Mouse (Mus musculus) layer of hippocampus, postnatal 14 days (tissue): ENCODE results near the gene Atp2a1. TPM values are rescaled to one million over a fixed set of nuclear protein-coding genes. Genes with fewer than 3 reads are reported as not detected.

Source experiments
- DNase-seq, 2 experiments: peaks; one replicate each; pipeline ENCODE4 v3.0.0; 2021 to 2022; ENCODE audit warnings: low spot score in 2 of 2, mixed read lengths in 1 of 2
- total RNA-seq, 2 experiments: library from RNA; stranded (reverse); gene quantifications; 2 replicates each; pipeline ENCODE4 v1.2.3; 2021

Atp2a1 gene
- total RNA-seq, 2 experiments from 2014 or later: 0.85 to 2.2 TPM

DNA sequence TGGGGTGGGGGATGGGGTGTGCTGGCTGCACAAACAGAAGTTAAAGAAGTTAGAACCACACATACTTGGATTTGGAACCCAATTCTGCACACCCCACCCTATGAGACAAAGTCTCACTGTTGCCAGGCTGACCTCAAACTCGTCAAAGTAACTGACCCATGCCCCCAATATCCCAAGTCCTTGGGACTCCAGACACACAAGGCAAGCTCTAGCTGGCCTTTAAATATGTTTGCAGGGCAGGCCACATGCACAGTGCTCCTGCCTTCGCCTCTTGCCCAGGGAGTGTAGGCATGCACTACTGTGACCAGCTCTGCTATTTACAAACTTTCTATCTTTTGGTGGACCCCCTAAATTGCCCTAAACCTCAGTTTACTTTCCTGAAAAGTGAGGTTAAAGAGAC is 7.7 kb downstream of the Atp2a1 start:
- no peak for DNase-seq

- DNase-seq: no peak
Measured at GRCm38 (mm10) chr7:126453861-126454260, 9.0 kb downstream of the Atp2a1 start.

DNA sequence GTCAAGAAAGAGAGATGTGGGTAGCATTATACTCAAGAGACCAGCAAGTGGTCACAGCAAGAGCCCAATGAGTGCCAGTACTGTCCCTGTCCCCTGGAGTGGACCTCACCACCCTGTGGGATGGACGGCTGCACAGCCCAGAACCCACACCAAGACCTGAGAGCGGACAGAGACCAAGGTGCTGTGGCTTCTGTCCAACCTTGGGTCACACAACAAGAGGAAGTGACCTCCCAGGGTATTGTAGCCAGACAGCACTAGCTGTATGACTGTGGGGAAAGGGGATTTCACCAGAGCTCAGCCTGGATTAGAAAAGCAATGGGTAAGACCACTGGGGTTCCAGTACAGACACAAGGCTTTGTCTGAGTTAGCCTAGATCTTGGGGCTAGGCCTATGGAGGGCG is 10.7 kb downstream of the Atp2a1 start:
- DNase-seq: no peak

GRCm38 (mm10) chr7:126450641-126451040 is 12.3 kb downstream of the Atp2a1 start:
- DNase-seq: no peak

- no peak for DNase-seq
Measured at GRCm38 (mm10) chr7:126449991-126450390, 12.9 kb downstream of the Atp2a1 start.

GRCm38 (mm10) chr7:126448481-126448880 is 14.4 kb downstream of the Atp2a1 start:
- no peak for DNase-seq

GRCm38 (mm10) chr7:126446217-126446616 is 16.7 kb downstream of the Atp2a1 start:
- no peak for DNase-seq

DNA sequence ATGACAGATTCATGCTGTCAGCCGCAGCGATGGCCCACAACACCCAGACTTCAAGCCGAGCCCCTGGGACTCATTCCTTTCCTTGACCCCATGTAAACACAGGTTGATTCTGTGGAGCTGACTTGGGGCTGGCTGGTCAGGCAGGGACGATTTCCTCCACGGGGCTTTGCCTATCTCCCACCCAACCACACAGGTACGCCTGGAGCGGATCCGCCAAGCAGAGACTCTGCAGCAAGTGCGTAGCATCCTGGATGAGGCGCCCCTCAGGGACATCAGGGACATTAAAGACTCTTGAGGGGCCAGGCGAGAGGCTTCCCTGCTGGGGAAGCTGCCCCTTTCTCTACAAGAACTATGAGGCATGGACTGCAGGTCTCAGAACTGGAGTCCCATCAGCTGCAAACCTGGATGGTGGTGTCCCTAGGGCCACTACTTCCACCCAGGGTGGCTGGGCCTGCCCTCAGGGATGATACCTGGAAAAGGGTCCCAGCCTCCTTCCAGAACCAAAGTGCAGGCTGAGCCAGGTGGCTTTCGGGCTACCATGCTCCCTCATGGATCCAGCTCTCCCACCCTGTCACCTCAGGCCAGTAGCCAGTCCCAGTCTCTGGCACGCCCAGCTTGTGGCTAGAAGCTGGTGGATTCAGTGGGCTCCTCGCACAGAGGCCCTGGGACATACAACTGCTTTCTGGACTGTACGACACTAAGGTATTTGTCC is 17.6 kb downstream of the Atp2a1 start:
- no peak for DNase-seq

- no peak for DNase-seq
Measured at GRCm38 (mm10) chr7:126444536-126444935, 18.4 kb downstream of the Atp2a1 start.

- no peak for DNase-seq
Measured at GRCm38 (mm10) chr7:126443997-126444396, 18.9 kb downstream of the Atp2a1 start.

DNA sequence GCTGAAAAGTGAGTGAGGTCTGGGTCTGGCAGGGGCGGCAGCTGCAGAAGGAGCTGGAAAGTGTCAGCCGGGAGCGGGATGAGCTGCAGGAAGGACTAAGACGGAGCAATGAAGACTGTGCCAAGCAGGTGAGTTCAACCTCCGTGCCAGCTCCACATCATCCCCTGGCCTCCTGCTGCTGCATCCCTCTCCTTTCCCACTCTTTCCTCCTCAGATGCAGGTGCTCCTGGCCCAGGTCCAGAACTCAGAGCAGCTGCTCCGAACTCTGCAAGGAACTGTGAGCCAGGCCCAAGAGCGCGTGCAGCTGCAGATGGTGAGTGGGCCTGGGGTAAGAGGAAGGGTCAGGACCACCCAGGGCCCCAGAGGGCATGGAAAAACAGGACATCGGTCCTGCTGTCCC is 22.8 kb downstream of the Atp2a1 start:
- DNase-seq: no peak

DNA sequence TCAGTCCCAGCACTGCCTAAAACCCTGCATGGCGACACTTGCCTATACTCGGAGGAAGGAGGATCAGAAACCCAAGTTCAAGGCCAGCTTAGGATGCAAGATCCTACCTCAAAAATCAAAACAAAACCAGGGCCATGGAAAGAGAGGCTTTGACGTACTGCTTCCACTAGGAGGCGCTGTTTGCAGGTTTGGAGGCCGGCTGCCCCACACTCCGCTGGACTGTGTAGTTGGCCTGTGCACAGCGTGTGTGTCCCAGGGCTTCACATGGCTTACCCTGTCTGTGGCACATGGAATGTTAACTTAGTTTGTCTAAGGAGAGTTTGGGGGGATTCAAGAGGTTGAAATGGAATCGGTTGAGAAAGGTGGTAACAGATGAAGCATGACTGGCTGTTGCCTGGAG is 26.1 kb downstream of the Atp2a1 start:
- DNase-seq: peak; percentile 18 to 21

- no peak for DNase-seq
Measured at GRCm38 (mm10) chr7:126435801-126436200, 27.1 kb downstream of the Atp2a1 start.

GRCm38 (mm10) chr7:126434726-126435125 is 28.2 kb downstream of the Atp2a1 start:
- DNase-seq: no peak

DNA sequence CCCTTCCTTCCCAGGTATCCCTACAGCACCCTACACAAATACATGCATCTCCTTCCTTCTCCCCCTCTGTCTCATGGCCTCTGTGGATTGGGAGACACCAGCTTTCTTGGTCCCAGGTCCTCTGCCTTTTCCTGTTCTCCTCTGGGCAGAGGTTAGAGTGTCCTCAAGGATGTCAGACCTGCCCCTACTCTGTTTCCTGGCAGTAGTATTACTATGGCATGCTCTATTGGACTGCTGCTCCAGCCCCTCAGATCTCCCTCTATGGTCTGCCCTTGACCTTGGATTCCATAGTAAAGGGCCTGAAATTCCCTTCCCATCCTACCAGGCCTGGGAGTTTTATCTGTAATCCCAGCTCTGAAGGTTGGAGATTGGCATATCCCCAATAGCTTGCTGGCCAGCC is 32.7 kb downstream of the Atp2a1 start:
- DNase-seq: no peak

- no peak for DNase-seq
Measured at GRCm38 (mm10) chr7:126429503-126429898, 33.4 kb downstream of the Atp2a1 start.

- peak; percentile 95 to 98 for DNase-seq
Measured at GRCm38 (mm10) chr7:126428631-126429502, 34.0 kb downstream of the Atp2a1 start, which contains the start of gene Rabep2. Gene Rabep2, plus strand, starts transcription at chr7:126428759.

DNA sequence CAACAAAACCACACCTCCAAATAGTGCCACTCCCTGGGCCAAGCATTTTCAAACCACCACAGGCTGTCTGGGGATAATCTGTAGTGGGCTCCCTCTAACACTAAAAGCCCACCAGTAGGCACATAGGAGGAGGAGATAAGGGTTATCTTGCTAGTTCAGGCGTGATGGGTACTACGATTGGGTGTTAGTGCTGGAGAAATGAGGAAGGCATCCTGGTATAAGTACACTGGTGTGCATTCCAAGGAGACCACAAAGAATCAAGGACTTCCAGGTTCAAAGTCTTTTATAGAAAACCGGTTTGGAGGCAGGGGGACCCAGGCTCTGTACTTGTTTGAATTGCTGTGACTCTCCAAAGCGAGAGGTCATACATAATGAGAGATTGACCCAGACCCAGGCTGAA is 34.8 kb downstream of the Atp2a1 start:
- no peak for DNase-seq

- DNase-seq: no peak
Measured at GRCm38 (mm10) chr7:126427323-126427860, 35.5 kb downstream of the Atp2a1 start.

DNA sequence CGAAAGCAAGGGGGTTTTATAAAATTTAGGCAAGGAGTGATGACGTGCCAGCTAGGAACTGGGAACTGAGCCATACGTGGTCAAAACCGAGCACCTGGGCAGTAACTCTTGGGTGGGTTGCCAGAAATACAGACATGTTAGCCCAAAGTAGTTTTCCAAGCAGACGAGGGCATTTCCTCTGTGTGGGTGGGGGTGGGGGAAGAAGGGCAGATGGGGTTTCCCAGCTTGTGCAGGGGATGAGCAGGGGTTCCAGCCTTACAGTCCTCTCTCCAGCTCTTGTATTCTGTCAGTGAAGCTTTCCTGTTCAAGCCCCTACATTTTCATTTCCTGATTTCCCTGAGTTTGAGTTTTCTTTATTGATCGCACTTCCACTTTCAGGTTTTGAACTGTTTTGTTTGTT is 38.7 kb downstream of the Atp2a1 start:
- no peak for DNase-seq

DNA sequence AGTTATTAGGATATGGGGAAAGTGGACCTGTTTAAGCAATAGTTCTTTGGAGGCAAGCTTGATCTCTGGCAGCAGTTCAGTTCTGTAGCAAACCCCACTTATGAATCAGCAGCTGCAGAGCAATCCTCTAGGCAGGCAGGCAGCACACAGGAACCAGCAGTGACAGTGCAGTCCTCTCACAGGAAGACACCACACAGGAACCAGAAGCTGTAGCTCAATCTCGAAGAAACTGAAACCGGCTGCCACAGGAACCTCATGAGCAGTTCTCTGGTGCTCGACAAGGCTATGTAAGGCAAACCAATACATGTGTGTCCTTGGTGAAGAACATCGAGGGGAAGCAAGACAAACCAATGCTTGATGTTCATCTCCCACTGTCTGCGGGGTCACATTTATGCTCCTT is 41.2 kb downstream of the Atp2a1 start:
- no peak for DNase-seq

GRCm38 (mm10) chr7:126418496-126418895 is 44.4 kb downstream of the Atp2a1 start:
- DNase-seq: no peak
